Mouse (Mus musculus): ENCODE results near the gene Hlx. TPM values are rescaled to one million over a fixed set of nuclear protein-coding genes. Genes with fewer than 3 reads are reported as not detected.

Gene Hlx
- polyA plus RNA-seq, 1 experiment from 2014 or later, result 30.0 TPM

- no peak; the same call in 1 of the 2 replicates for ATAC-seq
- Histone ChIP-seq H3K36me3 (ENCODE audit: control insufficient read depth, insufficient read depth, low read length) (no peaks in the 10 kb centered on the region), H3K4me1 (ENCODE audit: control insufficient read depth, insufficient read depth, low read length) (0 out of 2 replicates have a peak, but pooled peaks cover 3% of the 10 kb centered on the region), H3K4me3 (ENCODE audit: low read length) (peak overlapping the region; percentile 35), H3K27ac (ENCODE audit: low read length) (no peak overlapping the region), H3K4me2 (ENCODE audit: low read depth, low read length) (peak overlapping the region; percentile 55), H3K9ac (ENCODE audit: low read depth, low read length) (peak overlapping the region; percentile 60), H3K9me3 (ENCODE audit: control insufficient read depth, low read length) (no peaks in the 10 kb centered on the region), H3K27me3 (replicated peaks; ENCODE audit: control insufficient read depth, insufficient read depth, low read length) (peaks cover 44% of the 10 kb centered on the region)
- 6% methylated on average over 41 of the region's 41 CpGs for WGBS
These were observed 13.9 kb downstream of the Hlx start for GRCm38 (mm10) chr1:184718261-184719120.

GRCm38 (mm10) chr1:184717691-184718200 lies 14.7 kb downstream of the Hlx start:
- H3K4me1 ChIP-seq (ENCODE audit: control insufficient read depth, insufficient read depth, low read length), result 0 out of 2 replicates have a peak, but pooled peaks cover 3% of the 10 kb centered on the region
- H3K4me3 ChIP-seq (ENCODE audit: low read length), result no peak overlapping the region
- no peaks in the 10 kb centered on the region for H3K9me3 ChIP-seq (ENCODE audit: control insufficient read depth, low read length)
- peaks cover 40% of the 10 kb centered on the region for H3K27me3 ChIP-seq (replicated peaks; ENCODE audit: control insufficient read depth, insufficient read depth, low read length)
- H3K27ac ChIP-seq (ENCODE audit: low read length), result no peak overlapping the region
- ATAC-seq, result no peak
- WGBS, result 35% methylated on average over 12 of the region's 12 CpGs
- no peak overlapping the region for H3K4me2 ChIP-seq (ENCODE audit: low read depth, low read length)
- H3K36me3 ChIP-seq (ENCODE audit: control insufficient read depth, insufficient read depth, low read length), result no peaks in the 10 kb centered on the region
- no peak overlapping the region for H3K9ac ChIP-seq (ENCODE audit: low read depth, low read length)

- ATAC-seq, result no peak
- H3K27ac ChIP-seq (ENCODE audit: low read length), result no peak overlapping the region
- 32% methylated on average over 18 of the region's 18 CpGs for WGBS
These were observed 15.3 kb downstream of the Hlx start for GRCm38 (mm10) chr1:184717016-184717568.

GRCm38 (mm10) chr1:184716117-184716516 lies 16.3 kb downstream of the Hlx start:
- H3K9ac ChIP-seq (ENCODE audit: low read depth, low read length), result no peak overlapping the region
- H3K4me1 ChIP-seq (ENCODE audit: control insufficient read depth, insufficient read depth, low read length), result 0 out of 2 replicates have a peak, but pooled peaks cover 3% of the 10 kb centered on the region
- WGBS, result 20% methylated on average over 6 of the region's 6 CpGs
- 0 out of 2 replicates have a peak, but pooled peaks have one; percentile 10 for ATAC-seq
- no peak overlapping the region for H3K27ac ChIP-seq (ENCODE audit: low read length)
- no peak overlapping the region for H3K4me3 ChIP-seq (ENCODE audit: low read length)
- no peak overlapping the region for H3K4me2 ChIP-seq (ENCODE audit: low read depth, low read length)
- H3K36me3 ChIP-seq (ENCODE audit: control insufficient read depth, insufficient read depth, low read length), result no peaks in the 10 kb centered on the region
- H3K27me3 ChIP-seq (replicated peaks; ENCODE audit: control insufficient read depth, insufficient read depth, low read length), result peaks cover 35% of the 10 kb centered on the region
- H3K9me3 ChIP-seq (ENCODE audit: control insufficient read depth, low read length), result no peaks in the 10 kb centered on the region

More at GRCm38 (mm10) chr1:184717016-184717568, 15.3 kb downstream of the Hlx start:
- no peak overlapping the region for H3K4me2 ChIP-seq (ENCODE audit: low read depth, low read length)
- no peak overlapping the region for H3K4me3 ChIP-seq (ENCODE audit: low read length)
- H3K4me1 ChIP-seq (ENCODE audit: control insufficient read depth, insufficient read depth, low read length), result 0 out of 2 replicates have a peak, but pooled peaks cover 3% of the 10 kb centered on the region
- H3K9me3 ChIP-seq (ENCODE audit: control insufficient read depth, low read length), result no peaks in the 10 kb centered on the region
- H3K36me3 ChIP-seq (ENCODE audit: control insufficient read depth, insufficient read depth, low read length), result no peaks in the 10 kb centered on the region
- H3K9ac ChIP-seq (ENCODE audit: low read depth, low read length), result no peak overlapping the region
- peaks cover 38% of the 10 kb centered on the region for H3K27me3 ChIP-seq (replicated peaks; ENCODE audit: control insufficient read depth, insufficient read depth, low read length)

GRCm38 (mm10) chr1:184715693-184716092 lies 16.7 kb downstream of the Hlx start:
- Histone ChIP-seq H3K4me2 (ENCODE audit: low read depth, low read length) (no peak overlapping the region), H3K9me3 (ENCODE audit: control insufficient read depth, low read length) (no peaks in the 10 kb centered on the region), H3K36me3 (ENCODE audit: control insufficient read depth, insufficient read depth, low read length) (no peaks in the 10 kb centered on the region), H3K9ac (ENCODE audit: low read depth, low read length) (no peak overlapping the region), H3K4me1 (ENCODE audit: control insufficient read depth, insufficient read depth, low read length) (0 out of 2 replicates have a peak, but pooled peaks cover 3% of the 10 kb centered on the region), H3K4me3 (ENCODE audit: low read length) (no peak overlapping the region), H3K27me3 (replicated peaks; ENCODE audit: control insufficient read depth, insufficient read depth, low read length) (peaks cover 35% of the 10 kb centered on the region), H3K27ac (ENCODE audit: low read length) (no peak overlapping the region)
- ATAC-seq, result peak; percentile 55; the same call in 1 of the 2 replicates
- WGBS, result 43% methylated on average over 6 of the region's 6 CpGs

- H3K9me3 ChIP-seq (ENCODE audit: control insufficient read depth, low read length), result no peaks in the 10 kb centered on the region
- H3K27ac ChIP-seq (ENCODE audit: low read length), result no peak overlapping the region
- H3K4me3 ChIP-seq (ENCODE audit: low read length), result no peak overlapping the region
- WGBS, result 40% methylated on average over 3 of the region's 3 CpGs
- no peak overlapping the region for H3K9ac ChIP-seq (ENCODE audit: low read depth, low read length)
- peaks cover 28% of the 10 kb centered on the region for H3K27me3 ChIP-seq (replicated peaks; ENCODE audit: control insufficient read depth, insufficient read depth, low read length)
- no peak overlapping the region for H3K4me2 ChIP-seq (ENCODE audit: low read depth, low read length)
- H3K4me1 ChIP-seq (ENCODE audit: control insufficient read depth, insufficient read depth, low read length), result 0 out of 2 replicates have a peak, but pooled peaks cover 3% of the 10 kb centered on the region
- peak; percentile 74 for ATAC-seq
- no peaks in the 10 kb centered on the region for H3K36me3 ChIP-seq (ENCODE audit: control insufficient read depth, insufficient read depth, low read length)
These were observed 17.9 kb downstream of the Hlx start for GRCm38 (mm10) chr1:184714515-184714914.

GRCm38 (mm10) chr1:184713716-184714115 lies 18.7 kb downstream of the Hlx start:
- Histone ChIP-seq H3K4me2 (ENCODE audit: low read depth, low read length) (no peak overlapping the region), H3K9ac (ENCODE audit: low read depth, low read length) (no peak overlapping the region), H3K4me3 (ENCODE audit: low read length) (no peak overlapping the region), H3K36me3 (ENCODE audit: control insufficient read depth, insufficient read depth, low read length) (no peaks in the 10 kb centered on the region), H3K27ac (ENCODE audit: low read length) (no peak overlapping the region), H3K27me3 (replicated peaks; ENCODE audit: control insufficient read depth, insufficient read depth, low read length) (peaks cover 22% of the 10 kb centered on the region), H3K4me1 (ENCODE audit: control insufficient read depth, insufficient read depth, low read length) (0 out of 2 replicates have a peak, but pooled peaks cover 3% of the 10 kb centered on the region), H3K9me3 (ENCODE audit: control insufficient read depth, low read length) (no peaks in the 10 kb centered on the region)
- no peak for ATAC-seq
- 65% methylated on average over 5 of the region's 5 CpGs for WGBS

GRCm38 (mm10) chr1:184707532-184708248 lies 24.7 kb downstream of the Hlx start:
- H3K27me3 ChIP-seq (replicated peaks; ENCODE audit: control insufficient read depth, insufficient read depth, low read length), result no peaks in the 10 kb centered on the region; the same call in 1 of the 2 replicates
- no peak overlapping the region for H3K4me3 ChIP-seq (ENCODE audit: low read length)
- WGBS, result 76% methylated on average over 4 of the region's 4 CpGs
- no peaks in the 10 kb centered on the region for H3K4me1 ChIP-seq (ENCODE audit: control insufficient read depth, insufficient read depth, low read length)
- no peaks in the 10 kb centered on the region for H3K36me3 ChIP-seq (ENCODE audit: control insufficient read depth, insufficient read depth, low read length)
- no peak overlapping the region for H3K4me2 ChIP-seq (ENCODE audit: low read depth, low read length)
- no peak overlapping the region for H3K27ac ChIP-seq (ENCODE audit: low read length)
- no peak for ATAC-seq
- no peak overlapping the region for H3K9ac ChIP-seq (ENCODE audit: low read depth, low read length)
- H3K9me3 ChIP-seq (ENCODE audit: control insufficient read depth, low read length), result no peaks in the 10 kb centered on the region

GRCm38 (mm10) chr1:184704901-184705300 lies 27.5 kb downstream of the Hlx start:
- no peak for ATAC-seq
- 56% methylated on average over 3 of the region's 3 CpGs for WGBS

More at GRCm38 (mm10) chr1:184704901-184705300, 27.5 kb downstream of the Hlx start:
- no peak overlapping the region for H3K4me2 ChIP-seq (ENCODE audit: low read depth, low read length)
- no peak overlapping the region for H3K9ac ChIP-seq (ENCODE audit: low read depth, low read length)
- no peaks in the 10 kb centered on the region for H3K4me1 ChIP-seq (ENCODE audit: control insufficient read depth, insufficient read depth, low read length)
- no peak overlapping the region for H3K27ac ChIP-seq (ENCODE audit: low read length)
- no peaks in the 10 kb centered on the region for H3K36me3 ChIP-seq (ENCODE audit: control insufficient read depth, insufficient read depth, low read length)
- no peaks in the 10 kb centered on the region for H3K9me3 ChIP-seq (ENCODE audit: control insufficient read depth, low read length)
- no peaks in the 10 kb centered on the region; the same call in 1 of the 2 replicates for H3K27me3 ChIP-seq (replicated peaks; ENCODE audit: control insufficient read depth, insufficient read depth, low read length)
- H3K4me3 ChIP-seq (ENCODE audit: low read length), result no peak overlapping the region
